Mouse (Mus musculus) kidney, embryonic 15.5 days (tissue): ENCODE measurements around the gene Pde11a. TPM values are rescaled to one million over a fixed set of nuclear protein-coding genes. Genes with fewer than 3 reads are reported as not detected.
A peak's percentile ranks its signal among the peaks of the same experiment; 100 is the strongest.
"Not testable (repeated sequence)": the region's sequence is repeated elsewhere in the genome, so short reads cannot be mapped to it uniquely, and the experiment has no call there.

Experiments
- ATAC-seq: fragments of 200-750 bp; cut with Nextera tagmentation; replicated peaks from 2 replicates; pipeline ENCODE4 v1.8.0; 2017; ENCODE audit warnings: moderate TSS enrichment; ENCODE audit not compliant: low FRiP score
- H3K27ac ChIP-seq: fragments of 300-500 bp; sonication (generic); 2 replicates; pipeline ENCODE4 v1.5.1; 2015; ENCODE audit warnings: mild to moderate bottlenecking, inconsistent platforms
- H3K27me3 ChIP-seq: fragments of 300-500 bp; sonication (generic); 2 replicates; pipeline ENCODE4 v1.6.1; 2015; ENCODE audit warnings: inconsistent platforms
- H3K36me3 ChIP-seq: fragments of 300-500 bp; sonication (generic); 2 replicates; pipeline ENCODE4 v1.6.1; 2015; ENCODE audit warnings: inconsistent platforms
- H3K4me1 ChIP-seq: fragments of 300-500 bp; sonication (generic); 2 replicates; pipeline ENCODE4 v1.6.1; 2015; ENCODE audit warnings: inconsistent platforms
- H3K4me2 ChIP-seq: fragments of 300-500 bp; sonication (generic); 2 replicates; pipeline ENCODE4 v1.6.1; 2015; ENCODE audit warnings: moderate library complexity, mild to moderate bottlenecking, inconsistent platforms
- H3K4me3 ChIP-seq: fragments of 300-500 bp; sonication (generic); replicated peaks from 2 replicates; pipeline ENCODE4 v1.5.1; 2015; ENCODE audit warnings: mild to moderate bottlenecking, inconsistent platforms
- H3K9ac ChIP-seq: fragments of 300-500 bp; sonication (generic); 2 replicates; pipeline ENCODE4 v1.6.1; 2015; ENCODE audit warnings: mild to moderate bottlenecking, inconsistent platforms
- H3K9me3 ChIP-seq: fragments of 300-500 bp; sonication (generic); replicated peaks from 2 replicates; pipeline ENCODE4 v1.6.1; 2016; ENCODE audit warnings: inconsistent platforms
- WGBS: fragments of 180-500 bp; shearing (Covaris S2); methylation state at CpG from one replicate; pipeline ENCODE4 v1.1.7; 2015; ENCODE audit warnings: mixed read lengths; 5-methylcytosine and 5-hydroxymethylcytosine counted together
- polyA plus RNA-seq: library from polyadenylated mRNA; unstranded; fragments of >200 nt; fragmentation: Nextera tagmentation; extraction: Ambion mirVana; gene quantifications from 2 replicates; pipeline ENCODE4 v1.2.1, GENCODE M21; 2015

Gene Pde11a
- polyA plus RNA-seq, 1 experiment from 2014 or later = 1.9 TPM

DNA sequence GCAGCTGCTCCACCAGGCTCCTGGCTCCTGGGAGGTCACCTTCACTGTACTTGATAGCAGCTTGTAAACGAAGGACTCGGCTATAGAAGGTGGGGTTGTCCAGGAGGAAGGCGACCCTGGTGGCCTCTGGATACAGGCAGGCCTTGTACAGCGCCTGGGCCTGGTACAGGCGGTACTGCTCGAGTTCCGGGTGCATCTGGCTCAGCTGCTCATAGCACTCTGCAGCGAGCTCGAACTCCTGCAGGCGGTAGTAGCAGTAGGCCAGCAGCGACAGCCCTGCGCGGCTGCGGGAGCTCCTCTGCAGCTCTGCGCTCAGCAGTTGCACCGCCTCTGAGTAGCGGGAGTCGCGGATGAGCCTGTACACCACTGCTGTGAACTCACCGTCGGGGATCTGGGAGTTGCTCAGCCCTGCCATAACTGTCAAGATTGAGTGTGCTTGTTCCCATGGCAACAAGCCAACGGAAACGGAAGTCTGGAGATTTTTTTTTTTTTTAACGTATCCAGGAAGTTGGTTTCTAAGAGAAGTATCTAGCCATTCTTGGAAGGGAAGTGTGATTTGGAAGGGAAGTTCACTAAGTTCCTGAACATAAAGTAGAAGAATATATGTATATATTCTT lies 360.7 kb downstream of the Pde11a start, which contains the start of gene Ttc30a2:
Gene Ttc30a2 (minus strand): TSS at position 419 of the 617 bp plus-strand sequence.
- H3K9ac ChIP-seq, H3K36me3 ChIP-seq, H3K9me3 ChIP-seq, H3K27ac ChIP-seq, H3K4me1 ChIP-seq, H3K4me3 ChIP-seq, H3K27me3 ChIP-seq: not testable (repeated sequence)
- WGBS = 32% methylated on average over 22 of the region's 24 CpGs
- 0 out of 2 replicates have a peak, but pooled peaks have one; percentile 35 for ATAC-seq
- H3K4me2 ChIP-seq = peak within 1 kb of the TSS; percentile 14; the same call in 1 of the 2 replicates

DNA sequence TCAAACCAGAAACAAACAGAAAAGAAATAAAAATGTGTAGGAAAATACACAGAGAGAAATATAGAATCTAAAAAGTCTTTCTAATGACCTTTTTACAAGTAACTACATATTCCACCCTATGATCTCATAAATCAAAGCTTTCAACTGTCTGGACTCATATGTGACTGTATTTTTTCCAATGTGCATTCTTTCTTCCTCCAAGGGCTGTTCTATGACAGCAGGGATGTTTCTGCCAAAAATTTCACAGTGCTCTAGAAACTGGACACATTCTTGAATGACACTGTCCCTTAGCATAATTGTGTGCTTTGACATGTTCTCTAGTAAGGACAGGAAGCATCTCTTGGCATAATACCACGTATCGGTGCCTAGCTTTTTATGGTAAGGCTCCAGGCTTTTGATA lies 362.5 kb downstream of the Pde11a start:
- WGBS = 79% methylated on average over 2 of the region's 2 CpGs
- not testable (repeated sequence) for H3K27ac ChIP-seq, ATAC-seq

DNA sequence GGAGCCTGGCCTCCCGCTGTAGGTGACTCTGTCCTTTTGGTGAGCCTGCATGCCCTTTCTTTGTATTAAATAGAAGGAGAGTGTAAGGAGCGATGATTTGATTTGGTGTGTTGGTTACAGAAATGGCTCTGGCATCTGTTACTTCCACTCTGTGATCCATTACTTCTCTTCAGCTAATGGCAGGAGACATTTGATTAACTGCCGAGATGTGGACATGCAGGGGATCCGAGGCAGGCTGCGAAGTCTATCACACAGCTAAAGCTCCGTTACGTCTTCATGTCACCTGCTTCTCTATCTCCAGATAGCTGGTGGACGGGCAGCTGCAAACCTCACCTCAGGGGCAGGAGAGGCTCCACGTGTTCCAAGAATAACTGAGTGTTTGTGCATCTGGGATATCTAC lies 364.4 kb downstream of the Pde11a start:
- Histone ChIP-seq H3K9me3 (no peaks in the 10 kb centered on the region), H3K36me3 (no peaks in the 10 kb centered on the region), H3K27ac (no peak overlapping the region), H3K4me1 (no peaks in the 10 kb centered on the region), H3K27me3 (no peaks in the 10 kb centered on the region), H3K4me3 (no peak overlapping the region), H3K9ac (no peak overlapping the region), H3K4me2 (no peak overlapping the region)
- no peak for ATAC-seq
- 65% methylated on average over 9 of the region's 9 CpGs for WGBS

More for the DNA sequence above, 362.5 kb downstream of the Pde11a start:
- H3K4me1 ChIP-seq, H3K9ac ChIP-seq, H3K4me3 ChIP-seq, H3K9me3 ChIP-seq, H3K4me2 ChIP-seq, H3K36me3 ChIP-seq, H3K27me3 ChIP-seq: not testable (repeated sequence)

DNA sequence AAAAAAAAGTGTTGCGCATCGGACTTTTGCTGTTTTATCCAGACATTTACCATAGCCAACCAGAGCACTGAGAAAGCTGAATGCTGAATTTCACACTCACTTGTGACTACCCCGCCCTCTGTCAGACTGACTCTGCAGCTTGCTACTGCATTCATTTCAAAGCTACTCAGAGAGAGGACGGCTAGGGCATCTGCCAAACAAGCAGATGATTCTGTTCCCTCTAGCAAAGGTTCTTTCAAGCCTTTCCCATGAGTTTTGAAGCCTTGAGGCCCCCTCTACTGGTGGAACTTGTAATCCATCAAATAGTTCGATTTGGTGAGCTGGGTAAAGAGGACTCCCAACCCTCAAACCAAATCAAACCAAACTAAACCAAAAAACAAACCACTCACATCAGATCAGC lies 373.6 kb downstream of the Pde11a start:
- Histone ChIP-seq H3K9me3 (no peaks in the 10 kb centered on the region), H3K4me3 (peak overlapping the region; percentile 24), H3K4me2 (peak overlapping the region; percentile 58), H3K27ac (peak overlapping the region; percentile 15; the same call in 1 of the 2 replicates), H3K27me3 (0 out of 2 replicates have a peak, but pooled peaks cover 3% of the 10 kb centered on the region), H3K4me1 (peaks cover 30% of the 10 kb centered on the region), H3K36me3 (no peaks in the 10 kb centered on the region), H3K9ac (no peak overlapping the region)
- 15% methylated on average over 5 of the region's 5 CpGs for WGBS
- 0 out of 2 replicates have a peak, but pooled peaks have one; percentile 50 for ATAC-seq

DNA sequence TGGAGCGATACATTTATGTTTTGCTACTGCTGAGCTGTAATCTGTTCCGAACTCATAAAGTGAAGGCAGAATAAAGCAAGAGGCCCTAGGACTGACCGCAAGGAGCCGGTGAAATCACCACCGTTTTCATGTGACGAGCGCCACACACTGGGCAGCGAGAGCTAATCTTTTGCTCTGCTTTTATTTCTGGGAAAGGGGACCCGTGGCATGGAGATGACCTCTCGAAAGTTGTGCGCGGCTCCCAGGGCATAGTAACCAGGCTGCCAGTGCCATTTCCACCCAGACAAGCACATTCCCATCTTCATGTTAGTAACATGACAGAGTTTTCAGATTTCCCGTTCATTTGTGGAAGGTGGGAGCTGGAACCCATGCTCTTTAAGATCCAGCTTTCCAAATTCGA lies 374.1 kb downstream of the Pde11a start:
- peak overlapping the region; percentile 58 for H3K4me2 ChIP-seq
- peak overlapping the region; percentile 15; the same call in 1 of the 2 replicates for H3K27ac ChIP-seq
- 0 out of 2 replicates have a peak, but pooled peaks cover 3% of the 10 kb centered on the region for H3K27me3 ChIP-seq
- H3K36me3 ChIP-seq = no peaks in the 10 kb centered on the region
- H3K4me3 ChIP-seq = peak overlapping the region; percentile 24
- peaks cover 35% of the 10 kb centered on the region for H3K4me1 ChIP-seq
- 9% methylated on average over 14 of the region's 14 CpGs for WGBS
- no peaks in the 10 kb centered on the region for H3K9me3 ChIP-seq
- H3K9ac ChIP-seq = no peak overlapping the region
- ATAC-seq = 0 out of 2 replicates have a peak, but pooled peaks have one; percentile 54

- H3K4me1 ChIP-seq = peaks cover 39% of the 10 kb centered on the region
- H3K4me3 ChIP-seq = 0 out of 2 replicates have a peak overlapping the region, but pooled peaks have one; percentile 24
- H3K27me3 ChIP-seq = 0 out of 2 replicates have a peak, but pooled peaks cover 3% of the 10 kb centered on the region
- 0 out of 2 replicates have a peak overlapping the region, but pooled peaks have one; percentile 15 for H3K27ac ChIP-seq
- no peak for ATAC-seq
- H3K9me3 ChIP-seq = no peaks in the 10 kb centered on the region
- H3K36me3 ChIP-seq = no peaks in the 10 kb centered on the region
- H3K4me2 ChIP-seq = peak overlapping the region; percentile 58
- WGBS = 62% methylated on average over 5 of the region's 5 CpGs
- no peak overlapping the region for H3K9ac ChIP-seq
Observed at GRCm38 (mm10) chr2:75964051-75964450, 374.5 kb downstream of the Pde11a start.

GRCm38 (mm10) chr2:75963211-75963840 lies 375.2 kb downstream of the Pde11a start:
- Histone ChIP-seq H3K4me1 (peaks cover 39% of the 10 kb centered on the region), H3K4me2 (no peak overlapping the region), H3K36me3 (no peaks in the 10 kb centered on the region), H3K9ac (no peak overlapping the region), H3K4me3 (no peak overlapping the region), H3K27ac (no peak overlapping the region), H3K27me3 (0 out of 2 replicates have a peak, but pooled peaks cover 3% of the 10 kb centered on the region), H3K9me3 (no peaks in the 10 kb centered on the region)
- ATAC-seq = no peak
- WGBS = 73% methylated on average over 10 of the region's 10 CpGs

DNA sequence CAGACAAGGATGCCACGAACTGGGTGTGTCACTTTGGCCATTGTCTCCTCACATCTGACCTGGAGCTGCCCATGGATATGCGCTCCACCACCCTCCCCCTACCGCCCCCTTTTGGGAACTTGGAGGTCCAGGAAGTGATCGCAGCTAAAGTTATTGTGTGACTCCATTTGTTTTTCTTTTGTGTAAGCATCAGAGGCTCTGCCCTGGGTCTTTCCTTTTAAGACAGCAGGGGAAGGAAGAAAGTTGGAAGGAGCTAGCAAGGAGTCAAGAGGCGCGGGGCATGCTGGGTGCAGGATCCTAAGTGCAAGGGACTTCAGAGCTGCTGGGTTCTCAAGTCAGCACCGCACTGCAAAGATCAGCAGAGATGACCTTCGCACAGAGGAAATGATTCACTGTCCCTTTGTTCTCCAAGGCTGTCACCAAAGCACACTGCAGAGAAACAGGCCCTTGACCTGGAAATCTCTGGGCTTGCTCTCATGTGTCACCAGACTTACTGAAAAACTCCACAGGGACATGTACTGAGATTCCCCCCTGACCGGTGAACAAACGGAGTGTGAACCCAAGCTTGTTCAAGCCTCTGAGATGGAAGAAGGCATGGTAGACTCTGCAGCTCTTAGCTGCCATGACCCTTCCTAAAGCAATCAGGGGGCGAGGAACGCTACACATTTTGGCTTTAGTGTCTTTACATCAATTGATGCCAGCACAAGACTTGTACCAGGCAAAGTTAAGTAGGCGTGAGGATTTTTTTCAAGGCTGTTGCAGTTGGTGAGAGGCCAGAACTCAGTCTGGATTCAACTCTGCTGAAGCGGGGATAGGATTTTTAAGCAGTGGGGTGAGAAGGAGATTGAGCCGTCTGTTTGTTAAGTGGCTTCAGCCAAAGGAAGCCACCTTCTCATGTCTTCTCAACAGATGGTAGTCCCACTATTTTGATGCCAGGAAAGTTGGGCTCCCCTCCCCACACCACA lies 377.9 kb downstream of the Pde11a start:
- Histone ChIP-seq H3K4me2 (peak overlapping the region; percentile 33; the same call in 1 of the 2 replicates), H3K9me3 (no peaks in the 10 kb centered on the region), H3K4me3 (no peak overlapping the region), H3K27me3 (0 out of 2 replicates have a peak, but pooled peaks cover 2% of the 10 kb centered on the region), H3K36me3 (no peaks in the 10 kb centered on the region), H3K4me1 (peaks cover 39% of the 10 kb centered on the region), H3K9ac (no peak overlapping the region), H3K27ac (peak overlapping the region; percentile 45)
- 44% methylated on average over 15 of the region's 15 CpGs for WGBS
- peak; percentile 61 for ATAC-seq

DNA sequence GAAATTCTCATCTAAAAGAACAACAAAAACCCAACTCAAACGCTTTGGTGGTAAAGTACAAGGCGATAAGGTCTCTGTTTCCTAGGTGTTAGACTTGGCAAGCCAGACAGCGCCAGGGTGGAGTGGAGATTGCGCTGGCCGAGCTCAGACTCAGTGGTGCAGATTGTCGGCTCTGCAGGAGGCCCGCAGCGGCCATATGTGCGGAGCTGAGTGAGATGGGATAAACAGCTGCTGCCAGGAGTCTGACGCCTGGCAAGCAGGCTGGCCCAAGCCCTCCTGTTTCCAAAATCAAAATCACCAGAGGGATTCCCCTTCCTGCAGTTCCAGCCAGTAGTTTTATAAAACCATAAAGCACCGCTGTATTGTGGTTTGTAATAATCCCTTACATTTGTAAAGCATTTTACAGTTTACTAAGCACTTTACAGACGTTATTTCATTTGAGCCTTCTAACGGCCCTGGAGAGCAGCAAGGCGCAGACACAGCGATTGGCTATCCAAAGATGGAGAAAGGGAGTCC lies 378.7 kb downstream of the Pde11a start:
- no peak for ATAC-seq
- Histone ChIP-seq H3K27me3 (no peaks in the 10 kb centered on the region), H3K9me3 (no peaks in the 10 kb centered on the region), H3K4me2 (peak overlapping the region; percentile 33), H3K4me3 (no peak overlapping the region), H3K9ac (no peak overlapping the region), H3K4me1 (peaks cover 38% of the 10 kb centered on the region), H3K36me3 (no peaks in the 10 kb centered on the region), H3K27ac (peak overlapping the region; percentile 45)
- 20% methylated on average over 15 of the region's 15 CpGs for WGBS

- H3K9ac ChIP-seq = no peak overlapping the region
- WGBS = 31% methylated on average over 18 of the region's 18 CpGs
- peaks cover 32% of the 10 kb centered on the region for H3K4me1 ChIP-seq
- H3K36me3 ChIP-seq = no peaks in the 10 kb centered on the region
- H3K9me3 ChIP-seq = no peaks in the 10 kb centered on the region
- ATAC-seq = no peak
- H3K4me3 ChIP-seq = no peak overlapping the region
- H3K27me3 ChIP-seq = no peaks in the 10 kb centered on the region
- 0 out of 2 replicates have a peak overlapping the region, but pooled peaks have one; percentile 45 for H3K27ac ChIP-seq
- peak overlapping the region; percentile 33; the same call in 1 of the 2 replicates for H3K4me2 ChIP-seq
Observed at GRCm38 (mm10) chr2:75959183-75959849, 379.3 kb downstream of the Pde11a start.

GRCm38 (mm10) chr2:75955709-75956108 lies 382.9 kb downstream of the Pde11a start:
- H3K27ac ChIP-seq = no peak overlapping the region
- H3K4me2 ChIP-seq = no peak overlapping the region
- H3K9me3 ChIP-seq = no peaks in the 10 kb centered on the region
- ATAC-seq = no peak
- 59% methylated on average over 14 of the region's 14 CpGs for WGBS
- H3K4me1 ChIP-seq = peaks cover 16% of the 10 kb centered on the region
- no peak overlapping the region for H3K4me3 ChIP-seq
- no peak overlapping the region for H3K9ac ChIP-seq
- no peaks in the 10 kb centered on the region for H3K27me3 ChIP-seq
- no peaks in the 10 kb centered on the region for H3K36me3 ChIP-seq
